Mouse (Mus musculus): ENCODE measurements around the gene Sema4f.

- no peak for TF ChIP-seq CTCF (IDR thresholded peaks at IDR 0.05; ENCODE audit: low read depth, low read length)
- TF ChIP-seq GATA1 (IDR thresholded peaks at IDR 0.05; ENCODE audit: borderline replicate concordance, low read length) = no peak
- no peak for TF ChIP-seq POLR2AphosphoS5 (IDR thresholded peaks at IDR 0.05; ENCODE audit: insufficient replicate concordance, low read depth, low read length)
Observed at GRCm38 (mm10) chr6:82934616-82935230, 4.8 kb downstream of the Sema4f start.
